Mouse (Mus musculus) macrophage (primary cell): ENCODE data around the gene 0610010K14Rik. TPM values are rescaled to one million over a fixed set of nuclear protein-coding genes. Genes with fewer than 3 reads are reported as not detected.

Experiments used
- H3K27ac ChIP-seq: fragments of 350-480 bp; formaldehyde crosslinking; 2 replicates; pipeline ENCODE4 v1.9.0; 2021
- H3K36me3 ChIP-seq: fragments of 350-480 bp; formaldehyde crosslinking; 2 replicates; pipeline ENCODE4 v1.9.0; 2021; ENCODE audit errors: inconsistent target
- H3K4me3 ChIP-seq: fragments of 350-480 bp; formaldehyde crosslinking; 2 replicates; pipeline ENCODE4 v1.9.0; 2021; ENCODE audit errors: inconsistent target
- H3K79me2 ChIP-seq: fragments of 350-480 bp; formaldehyde crosslinking; 2 replicates; pipeline ENCODE4 v1.9.0; 2021; ENCODE audit errors: inconsistent target
- WGBS: methylation state at CpG from one replicate; pipeline ENCODE4 v1.1.7; 2026; ENCODE audit warnings: inconsistent platforms; ENCODE audit not compliant: missing documents; 5-methylcytosine and 5-hydroxymethylcytosine counted together
- polyA plus RNA-seq: library from polyadenylated mRNA; stranded (reverse); fragments of 250-400 nt; gene quantifications from 3 replicates; pipeline ENCODE4 v1.2.4, GENCODE M21; 2018; ENCODE audit warnings: inconsistent platforms

The 0610010K14Rik gene
- polyA plus RNA-seq, 1 experiment from 2014 or later, result 61.6 TPM

GRCm38 (mm10) chr11:70247136-70247845, 9.6 kb upstream of the 0610010K14Rik start:
- H3K4me3 ChIP-seq, result no peak overlapping the region
- H3K36me3 ChIP-seq, result no peaks in the 10 kb centered on the region
- H3K79me2 ChIP-seq, result no peaks in the 10 kb centered on the region
- H3K27ac ChIP-seq, result no peak overlapping the region
- 61% methylated on average over 9 of the region's 9 CpGs for WGBS

GRCm38 (mm10) chr11:70242591-70242990, 4.9 kb upstream of the 0610010K14Rik start:
- peaks cover 25% of the 10 kb centered on the region for H3K79me2 ChIP-seq
- no peak overlapping the region for H3K4me3 ChIP-seq
- no peak overlapping the region for H3K27ac ChIP-seq
- 79% methylated on average over 11 of the region's 11 CpGs for WGBS
- H3K36me3 ChIP-seq, result no peaks in the 10 kb centered on the region

GRCm38 (mm10) chr11:70239541-70240279, 2.0 kb upstream of the 0610010K14Rik start, which contains the start of the genes Gm21988 and Rnasek:
Gm21988 (minus strand) TSS chr11:70239830.
Rnasek (minus strand) TSS chr11:70239842.
- H3K27ac ChIP-seq, result peak within 1 kb of the TSS; percentile 90

GRCm38 (mm10) chr11:70238591-70239440, 1.1 kb upstream of the 0610010K14Rik start:
- 13% methylated on average over 22 of the region's 23 CpGs for WGBS
- Histone ChIP-seq H3K36me3 (peaks cover 12% of the 10 kb centered on the region; the same call in 1 of the 2 replicates), H3K79me2 (peaks cover 25% of the 10 kb centered on the region), H3K27ac (peak overlapping the region; percentile 90), H3K4me3 (peak overlapping the region; percentile 100)

More at GRCm38 (mm10) chr11:70239541-70240279, 2.0 kb upstream of the 0610010K14Rik start, which contains the start of the genes Gm21988 and Rnasek:
- Histone ChIP-seq H3K4me3 (peak within 1 kb of the TSS; percentile 100), H3K79me2 (peaks cover 25% of the 10 kb centered on the region), H3K36me3 (peaks cover 12% of the 10 kb centered on the region; the same call in 1 of the 2 replicates)
- WGBS, result 2% methylated on average over 29 of the region's 35 CpGs

DNA sequence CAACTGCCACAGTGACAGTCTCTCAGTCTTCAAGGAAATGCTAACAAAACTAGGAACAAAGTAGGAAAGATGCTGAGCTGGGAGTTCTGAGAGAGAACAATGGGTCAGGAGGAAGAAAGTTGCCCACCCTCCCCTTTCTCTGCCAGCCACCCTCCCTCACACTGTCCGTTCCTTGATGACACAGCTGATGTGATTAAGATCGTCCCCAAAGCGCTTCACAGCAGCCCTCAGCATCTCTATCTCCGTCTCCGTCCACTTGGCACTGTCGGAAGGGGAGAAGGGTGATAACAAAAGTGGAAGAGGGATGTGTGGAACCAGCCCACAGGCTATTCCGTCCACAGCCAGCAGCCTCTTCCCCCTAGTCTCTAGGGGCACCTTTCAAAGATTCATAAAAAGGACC, 997 bp downstream of the 0610010K14Rik start:
- Histone ChIP-seq H3K36me3 (peaks cover 12% of the 10 kb centered on the region; the same call in 1 of the 2 replicates), H3K27ac (peak overlapping the region; percentile 75), H3K79me2 (peaks cover 25% of the 10 kb centered on the region), H3K4me3 (peak overlapping the region; percentile 57)
- 67% methylated on average over 6 of the region's 7 CpGs for WGBS

DNA sequence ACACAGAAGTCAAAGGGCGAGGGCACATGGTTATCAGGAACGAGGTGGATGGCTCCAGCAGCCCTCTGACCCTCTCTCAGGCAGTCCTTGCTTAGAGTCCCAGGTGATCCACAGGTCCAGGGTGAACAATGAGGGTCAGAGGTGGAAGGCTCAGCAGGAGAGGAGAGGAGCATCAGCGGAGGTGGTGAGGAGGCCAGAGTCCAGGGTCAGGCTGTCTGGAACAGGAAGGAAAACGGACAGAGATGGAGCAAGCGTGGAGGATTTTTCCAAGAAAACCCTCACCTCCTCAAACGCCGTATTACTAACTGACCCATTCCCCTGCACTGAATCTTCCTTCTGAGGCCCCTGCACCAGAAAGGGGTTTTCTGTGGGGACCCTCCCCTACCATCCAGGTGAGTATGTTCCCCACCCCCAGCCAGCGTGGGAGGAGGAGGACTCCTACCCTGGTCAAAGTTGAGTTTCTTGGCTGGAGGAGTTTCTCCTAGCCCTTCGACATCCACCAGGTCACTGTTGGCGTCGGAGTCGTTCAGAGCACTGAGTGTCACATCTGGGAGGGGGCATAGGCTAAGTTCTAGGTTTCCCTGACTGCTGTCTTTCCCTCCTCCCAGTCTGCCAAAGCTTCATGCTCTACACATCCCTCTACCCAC, 2.3 kb downstream of the 0610010K14Rik start:
- 91% methylated on average over 12 of the region's 12 CpGs for WGBS

DNA sequence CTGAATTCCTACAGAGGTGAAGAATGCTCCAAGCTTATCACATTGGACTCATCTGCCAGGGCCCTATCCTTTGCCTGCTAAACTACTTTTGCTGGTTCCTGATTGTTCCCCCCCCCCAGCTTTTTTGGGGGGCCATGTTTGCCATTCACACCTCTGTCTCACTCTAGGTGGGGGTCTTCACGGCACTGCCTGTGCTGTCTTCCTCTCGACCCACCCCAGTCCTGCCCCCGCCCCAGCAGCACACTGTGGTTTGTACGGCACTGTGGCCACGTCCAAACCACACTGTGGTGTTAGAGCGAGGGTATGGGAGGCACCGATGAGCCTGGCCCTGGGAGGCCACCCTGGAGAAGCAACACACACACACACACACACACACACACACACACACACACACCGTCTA, 3.2 kb downstream of the 0610010K14Rik start:
- Histone ChIP-seq H3K4me3 (no peak overlapping the region), H3K27ac (no peak overlapping the region), H3K79me2 (peaks cover 14% of the 10 kb centered on the region), H3K36me3 (peaks cover 12% of the 10 kb centered on the region; the same call in 1 of the 2 replicates)
- 20% methylated on average over 2 of the region's 8 CpGs for WGBS

More for the DNA sequence above, 2.3 kb downstream of the 0610010K14Rik start:
- Histone ChIP-seq H3K27ac (no peak overlapping the region), H3K79me2 (peaks cover 19% of the 10 kb centered on the region), H3K4me3 (no peak overlapping the region), H3K36me3 (peaks cover 12% of the 10 kb centered on the region; the same call in 1 of the 2 replicates)

DNA sequence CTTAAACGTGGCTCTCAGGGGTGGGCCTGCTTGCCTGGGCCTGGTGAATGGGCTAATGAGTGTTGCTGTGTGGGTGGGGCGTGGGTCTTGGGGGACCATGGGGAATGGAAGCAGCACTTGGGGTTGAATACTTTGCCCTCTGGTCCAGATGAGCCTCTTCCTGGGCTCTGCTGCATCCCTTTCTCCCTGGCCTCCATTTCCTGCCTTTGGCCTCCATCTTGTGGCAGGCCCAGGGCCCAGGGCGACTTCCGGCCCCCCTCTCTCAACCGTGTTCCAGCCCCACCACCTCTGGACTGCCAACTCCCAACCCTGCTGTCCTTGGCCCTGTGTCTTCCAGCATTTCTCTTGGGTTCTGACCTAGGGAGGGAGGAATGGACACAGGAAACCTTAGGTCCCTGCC, 3.7 kb downstream of the 0610010K14Rik start:
- peaks cover 12% of the 10 kb centered on the region; the same call in 1 of the 2 replicates for H3K36me3 ChIP-seq
- peaks cover 9% of the 10 kb centered on the region for H3K79me2 ChIP-seq
- H3K4me3 ChIP-seq, result no peak overlapping the region
- 82% methylated on average over 5 of the region's 5 CpGs for WGBS
- no peak overlapping the region for H3K27ac ChIP-seq

DNA sequence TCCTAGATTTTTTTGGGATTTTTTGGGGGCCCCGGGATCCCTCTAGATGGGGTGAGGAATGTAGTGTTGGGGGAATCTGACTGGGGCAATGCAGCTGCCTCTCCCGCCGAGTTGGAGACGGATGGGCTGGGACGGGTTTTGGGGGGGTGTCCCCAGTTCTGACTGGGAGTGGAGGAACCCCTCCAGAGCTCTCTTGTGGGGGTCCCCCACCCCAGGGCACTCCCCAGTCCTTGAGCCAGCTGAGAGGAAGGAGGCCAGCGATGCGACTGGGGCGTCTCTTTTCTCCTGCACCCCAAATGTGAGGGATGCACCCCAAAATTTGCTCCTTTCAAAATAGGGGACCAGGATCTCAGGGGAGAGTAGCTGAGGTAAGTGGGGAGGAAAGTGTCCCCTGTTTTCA, 4.7 kb downstream of the 0610010K14Rik start:
- H3K4me3 ChIP-seq, result no peak overlapping the region
- 76% methylated on average over 7 of the region's 8 CpGs for WGBS
- H3K79me2 ChIP-seq, result no peaks in the 10 kb centered on the region
- H3K36me3 ChIP-seq, result peaks cover 12% of the 10 kb centered on the region; the same call in 1 of the 2 replicates
- no peak overlapping the region for H3K27ac ChIP-seq

GRCm38 (mm10) chr11:70232546-70232945, 5.2 kb downstream of the 0610010K14Rik start:
- 44% methylated on average over 8 of the region's 10 CpGs for WGBS
- peaks cover 12% of the 10 kb centered on the region; the same call in 1 of the 2 replicates for H3K36me3 ChIP-seq
- no peak overlapping the region for H3K27ac ChIP-seq
- no peak overlapping the region for H3K4me3 ChIP-seq
- H3K79me2 ChIP-seq, result no peaks in the 10 kb centered on the region

DNA sequence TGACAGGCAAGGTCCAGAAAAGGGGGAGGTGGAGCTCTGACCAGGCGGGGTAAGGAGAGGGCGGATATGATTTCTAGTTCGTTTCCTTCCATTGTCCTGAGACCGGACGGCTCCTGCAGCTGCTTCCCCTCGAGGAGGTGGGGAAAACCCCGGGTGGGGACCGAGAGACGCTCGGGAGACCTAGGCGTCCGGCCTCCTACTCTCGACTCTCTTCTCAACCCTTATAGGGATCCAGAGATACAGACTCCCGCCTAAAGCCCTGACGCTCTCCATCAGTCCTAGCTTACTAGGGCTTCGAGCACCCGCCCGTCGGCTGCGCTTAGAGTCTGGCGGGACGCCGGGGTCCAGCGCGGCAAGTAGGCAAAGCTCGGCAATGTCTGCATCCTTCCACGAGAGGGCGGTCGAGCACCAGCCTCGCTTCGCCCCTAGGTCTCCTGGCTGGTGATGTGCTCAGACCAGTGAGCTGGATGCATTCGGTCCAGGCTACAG, 7.4 kb downstream of the 0610010K14Rik start:
- Histone ChIP-seq H3K27ac (no peak overlapping the region), H3K36me3 (peaks cover 5% of the 10 kb centered on the region; the same call in 1 of the 2 replicates), H3K79me2 (no peaks in the 10 kb centered on the region), H3K4me3 (no peak overlapping the region)
- WGBS, result 1% methylated on average over 32 of the region's 32 CpGs

- Histone ChIP-seq H3K79me2 (no peaks in the 10 kb centered on the region), H3K27ac (no peak within 1 kb of the TSS), H3K36me3 (no peaks in the 10 kb centered on the region), H3K4me3 (peak within 1 kb of the TSS; percentile 2; the same call in 1 of the 2 replicates)
- 2% methylated on average over 39 of the region's 39 CpGs for WGBS
Observed at GRCm38 (mm10) chr11:70229260-70230010, 8.3 kb downstream of the 0610010K14Rik start, which contains the start of gene Bcl6b. Bcl6b (minus strand) TSS chr11:70229798.

GRCm38 (mm10) chr11:70228828-70229227, 8.9 kb downstream of the 0610010K14Rik start:
- Histone ChIP-seq H3K27ac (no peak overlapping the region), H3K4me3 (no peak overlapping the region; the same call in 1 of the 2 replicates), H3K79me2 (no peaks in the 10 kb centered on the region), H3K36me3 (no peaks in the 10 kb centered on the region)
- 3% methylated on average over 19 of the region's 19 CpGs for WGBS
